In the genomic region with DNA sequence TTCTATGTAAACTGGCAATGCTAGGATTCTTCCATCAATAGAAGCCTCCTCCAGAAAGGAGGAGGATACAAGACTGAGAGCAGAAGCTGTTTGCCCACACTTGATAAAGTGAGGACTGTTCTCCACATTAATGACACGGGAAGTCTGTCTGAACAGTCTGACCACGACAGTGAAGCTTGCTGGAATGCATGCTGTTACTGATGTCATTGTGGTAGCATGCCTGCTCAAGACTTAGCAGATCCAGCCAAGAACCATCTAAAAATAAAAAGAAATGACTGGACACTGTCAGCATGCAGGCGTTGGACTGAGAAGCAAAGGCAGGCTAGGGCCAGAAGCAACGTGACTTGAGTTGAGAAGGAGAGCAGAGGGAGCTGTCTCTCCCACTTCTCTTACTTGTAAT, we compare ENCODE assay signal across 11 mouse cellular contexts.
A peak's percentile ranks its signal among the peaks of the same experiment; 100 is the strongest.
DNase-seq lines count a peak whose midpoint lies in the region; ATAC-seq and TF ChIP-seq lines count a peak whose summit lies in the region.
"Had no signal": no experiment of that assay in that cellular context is flagged by ENCODE, and none has a peak within 500 bp of the region (broad histone marks: within the 10 kb centered on the region; RNA-seq: fewer than 3 reads in every experiment).

No protein-coding gene starts in this region.

- H3K4me3 ChIP-seq in gastrocnemius, adult 2 months, result no peak overlapping the region
- no peak overlapping the region for H3K4me3 ChIP-seq in heart, embryonic 16.5 days (ENCODE audit: low read length)
- H3K4me3 ChIP-seq in lung, embryonic 16.5 days (ENCODE audit: low read length), result no peak overlapping the region
- H3K4me3 ChIP-seq in forebrain, postnatal 0 days (ENCODE audit: low read depth, low read length), result no peak overlapping the region
- no peak overlapping the region for H3K4me3 ChIP-seq in forebrain, embryonic 15.5 days
- H3K4me3 ChIP-seq: limb, embryonic 10.5 days; neural tube, embryonic 13.5 days had no signal

- no peak for TF ChIP-seq CTCF in gastrocnemius, adult 2 months (IDR thresholded peaks at IDR 0.05)
- TF ChIP-seq CTCF in forebrain, postnatal 0 days (IDR thresholded peaks at IDR 0.05; ENCODE audit: low read depth), result no peak

- peak; percentile 14 for DNase-seq in gastrocnemius, adult 2 months
- DNase-seq in gastrocnemius, postnatal 10 days, result no peak
- DNase-seq in forebrain, postnatal 0 days, result no peak
- DNase-seq in ovary, postnatal 14 days (ENCODE audit: low spot score), result no peak

- H3K4me1 ChIP-seq in heart, embryonic 16.5 days (ENCODE audit: control insufficient read depth, insufficient read depth, low read length), result no peaks in the 10 kb centered on the region
- H3K4me1 ChIP-seq in lung, embryonic 16.5 days (replicated peaks; ENCODE audit: control insufficient read depth, insufficient read depth, low read length), result no peaks in the 10 kb centered on the region
- H3K4me1 ChIP-seq in forebrain, postnatal 0 days (ENCODE audit: insufficient read depth), result no peaks in the 10 kb centered on the region
- H3K4me1 ChIP-seq in forebrain, embryonic 15.5 days, result no peaks in the 10 kb centered on the region
- H3K4me1 ChIP-seq: limb, embryonic 10.5 days; neural tube, embryonic 13.5 days had no signal

- H3K27me3 ChIP-seq in heart, embryonic 16.5 days (ENCODE audit: control insufficient read depth, insufficient read depth, low read length), result no peaks in the 10 kb centered on the region
- H3K27me3 ChIP-seq in lung, embryonic 16.5 days (ENCODE audit: control insufficient read depth, insufficient read depth, low read depth, low read length), result no peaks in the 10 kb centered on the region
- H3K27me3 ChIP-seq in forebrain, postnatal 0 days (ENCODE audit: insufficient read depth, low read length), result no peaks in the 10 kb centered on the region
- H3K27me3 ChIP-seq in forebrain, embryonic 15.5 days, result no peaks in the 10 kb centered on the region
- H3K27me3 ChIP-seq: neural tube, embryonic 13.5 days had no signal

- 34% methylated on average over 4 of the region's 4 CpGs for WGBS in heart, embryonic 16.5 days
- WGBS in lung, embryonic 16.5 days, result 47% methylated on average over 4 of the region's 4 CpGs
- 72% methylated on average over 4 of the region's 4 CpGs for WGBS in forebrain, postnatal 0 days
- 78% methylated on average over 4 of the region's 4 CpGs for WGBS in forebrain, embryonic 15.5 days

- peak; percentile 86 for ATAC-seq in cerebellum, adult (ENCODE audit: insufficient number of reproducible peaks, low FRiP score, low TSS enrichment)
- ATAC-seq in heart, embryonic 16.5 days (replicated peaks; ENCODE audit: extremely low read depth, insufficient read depth, low FRiP score), result peak; percentile 52; the same call in 1 of the 2 replicates
- ATAC-seq in lung, embryonic 16.5 days (ENCODE audit: low read depth), result peak; percentile 34; the same call in 1 of the 2 replicates
- ATAC-seq in forebrain, postnatal 0 days, result no peak
- ATAC-seq in forebrain, embryonic 15.5 days (replicated peaks), result no peak
- ATAC-seq: intestine, postnatal 0 days had no signal

- no peaks in the 10 kb centered on the region for H3K36me3 ChIP-seq in heart, embryonic 16.5 days (ENCODE audit: control insufficient read depth, insufficient read depth)
- H3K36me3 ChIP-seq in lung, embryonic 16.5 days (ENCODE audit: control insufficient read depth, insufficient read depth, low read length), result no peaks in the 10 kb centered on the region
- H3K36me3 ChIP-seq in forebrain, postnatal 0 days (ENCODE audit: insufficient read depth), result no peaks in the 10 kb centered on the region
- H3K36me3 ChIP-seq in forebrain, embryonic 15.5 days, result no peaks in the 10 kb centered on the region
- H3K36me3 ChIP-seq: limb, embryonic 10.5 days; neural tube, embryonic 13.5 days had no signal

- intact Hi-C loops in gastrocnemius, adult 2 months (cut with DNase I), result no loop called here

- H3K4me2 ChIP-seq in heart, embryonic 16.5 days (ENCODE audit: low read depth, low read length), result no peak overlapping the region
- no peak overlapping the region for H3K4me2 ChIP-seq in lung, embryonic 16.5 days (ENCODE audit: low read depth, low read length)
- no peak overlapping the region for H3K4me2 ChIP-seq in forebrain, postnatal 0 days (ENCODE audit: low read depth)
- H3K4me2 ChIP-seq in forebrain, embryonic 15.5 days (replicated peaks), result no peak overlapping the region
- H3K4me2 ChIP-seq: neural tube, embryonic 13.5 days had no signal

- H3K27ac ChIP-seq in gastrocnemius, adult 2 months, result no peak overlapping the region
- H3K27ac ChIP-seq in heart, embryonic 16.5 days (ENCODE audit: low read length), result no peak overlapping the region
- no peak overlapping the region for H3K27ac ChIP-seq in lung, embryonic 16.5 days (ENCODE audit: low read length)
- H3K27ac ChIP-seq in forebrain, postnatal 0 days (ENCODE audit: low read depth, low read length), result no peak overlapping the region
- H3K27ac ChIP-seq in forebrain, embryonic 15.5 days (replicated peaks), result no peak overlapping the region
- H3K27ac ChIP-seq: limb, embryonic 10.5 days; neural tube, embryonic 13.5 days had no signal

- no peak overlapping the region for H3K9ac ChIP-seq in heart, embryonic 16.5 days (ENCODE audit: low read length)
- no peak overlapping the region for H3K9ac ChIP-seq in lung, embryonic 16.5 days (ENCODE audit: low read length)
- H3K9ac ChIP-seq in forebrain, postnatal 0 days, result no peak overlapping the region
- H3K9ac ChIP-seq in forebrain, embryonic 15.5 days (replicated peaks), result no peak overlapping the region
- H3K9ac ChIP-seq: neural tube, embryonic 13.5 days had no signal

- no peaks in the 10 kb centered on the region for H3K9me3 ChIP-seq in heart, embryonic 16.5 days (replicated peaks; ENCODE audit: control insufficient read depth, low read length)
- H3K9me3 ChIP-seq in lung, embryonic 16.5 days (ENCODE audit: control insufficient read depth, low read length), result no peaks in the 10 kb centered on the region
- no peaks in the 10 kb centered on the region for H3K9me3 ChIP-seq in forebrain, postnatal 0 days (ENCODE audit: low read length)
- H3K9me3 ChIP-seq in forebrain, embryonic 15.5 days, result no peaks in the 10 kb centered on the region
- H3K9me3 ChIP-seq: limb, embryonic 10.5 days; neural tube, embryonic 13.5 days had no signal

Comparison
In these comparisons a context has a peak if more than half of its experiments do, and no peak if none do; other contexts are left out.
1. ATAC-seq: peak in cerebellum, adult (single experiment), heart, embryonic 16.5 days (single experiment) and lung, embryonic 16.5 days (single experiment); none in forebrain, postnatal 0 days (single experiment) and forebrain, embryonic 15.5 days (single experiment).